Mouse (Mus musculus): ENCODE results near the gene Acy3. TPM values are rescaled to one million over a fixed set of nuclear protein-coding genes. Genes with fewer than 3 reads are reported as not detected.

Acy3 gene
- polyA plus RNA-seq, 1 experiment from 2014 or later = 92.6 TPM

- ATAC-seq (replicated peaks; ENCODE audit: low FRiP score, low read depth) (no peak), DNase-seq (ENCODE audit: low spot score) (no peak)
- no peaks in the 10 kb centered on the region for H3K9me3 ChIP-seq (replicated peaks; ENCODE audit: low read length)
- H3K36me3 ChIP-seq (ENCODE audit: insufficient read depth, low read length) = 0 out of 2 replicates have a peak, but pooled peaks cover 3% of the 10 kb centered on the region
- peak overlapping the region; percentile 23; the same call in 1 of the 2 replicates for H3K9ac ChIP-seq (ENCODE audit: low read depth, low read length)
- no peak for TF ChIP-seq CTCF (IDR thresholded peaks at IDR 0.05; ENCODE audit: low read depth)
- H3K27ac ChIP-seq = no peak overlapping the region
- H3K4me1 ChIP-seq (replicated peaks; ENCODE audit: insufficient read depth, low read length) = peaks cover 26% of the 10 kb centered on the region
- no peak overlapping the region for H3K4me2 ChIP-seq (ENCODE audit: low read length)
- no peak overlapping the region for H3K4me3 ChIP-seq (replicated peaks; ENCODE audit: low read depth, low read length)
- WGBS = 53% methylated on average over 9 of the region's 9 CpGs
- no peaks in the 10 kb centered on the region for H3K27me3 ChIP-seq (ENCODE audit: insufficient read depth, low read length)
Observed at GRCm38 (mm10) chr19:3983527-3984200, 2.7 kb upstream of the Acy3 start.

- H3K27me3 ChIP-seq (ENCODE audit: insufficient read depth, low read length) = no peaks in the 10 kb centered on the region
- H3K4me3 ChIP-seq (replicated peaks; ENCODE audit: low read depth, low read length) = no peak overlapping the region
- H3K9me3 ChIP-seq (replicated peaks; ENCODE audit: low read length) = no peaks in the 10 kb centered on the region
- DNase-seq (ENCODE audit: low spot score) (peak; percentile 84), ATAC-seq (replicated peaks; ENCODE audit: low FRiP score, low read depth) (peak; percentile 85)
- H3K9ac ChIP-seq (ENCODE audit: low read depth, low read length) = no peak overlapping the region
- 10% methylated on average over 8 of the region's 8 CpGs for WGBS
- H3K27ac ChIP-seq = peak overlapping the region; percentile 87
- H3K4me2 ChIP-seq (ENCODE audit: low read length) = peak overlapping the region; percentile 3; the same call in 1 of the 2 replicates
- H3K36me3 ChIP-seq (ENCODE audit: insufficient read depth, low read length) = 0 out of 2 replicates have a peak, but pooled peaks cover 3% of the 10 kb centered on the region
- no peak for TF ChIP-seq CTCF (IDR thresholded peaks at IDR 0.05; ENCODE audit: low read depth)
- peaks cover 26% of the 10 kb centered on the region for H3K4me1 ChIP-seq (replicated peaks; ENCODE audit: insufficient read depth, low read length)
Observed at GRCm38 (mm10) chr19:3985261-3985681, 1.1 kb upstream of the Acy3 start.

GRCm38 (mm10) chr19:3988066-3988465 lies 1.7 kb downstream of the Acy3 start:
- TF ChIP-seq CTCF (IDR thresholded peaks at IDR 0.05; ENCODE audit: low read depth) = no peak
- H3K27me3 ChIP-seq (ENCODE audit: insufficient read depth, low read length) = no peaks in the 10 kb centered on the region
- H3K4me2 ChIP-seq (ENCODE audit: low read length) = no peak overlapping the region
- H3K9ac ChIP-seq (ENCODE audit: low read depth, low read length) = no peak overlapping the region
- H3K4me1 ChIP-seq (replicated peaks; ENCODE audit: insufficient read depth, low read length) = peaks cover 26% of the 10 kb centered on the region
- DNase-seq (ENCODE audit: low spot score) (no peak), ATAC-seq (replicated peaks; ENCODE audit: low FRiP score, low read depth) (no peak)
- H3K4me3 ChIP-seq (replicated peaks; ENCODE audit: low read depth, low read length) = no peak overlapping the region
- no peaks in the 10 kb centered on the region for H3K9me3 ChIP-seq (replicated peaks; ENCODE audit: low read length)
- H3K36me3 ChIP-seq (ENCODE audit: insufficient read depth, low read length) = 0 out of 2 replicates have a peak, but pooled peaks cover 3% of the 10 kb centered on the region
- H3K27ac ChIP-seq = no peak overlapping the region
- 84% methylated on average over 14 of the region's 14 CpGs for WGBS

GRCm38 (mm10) chr19:3988750-3989149 lies 2.4 kb downstream of the Acy3 start:
- Histone ChIP-seq H3K9me3 (replicated peaks; ENCODE audit: low read length) (no peaks in the 10 kb centered on the region), H3K36me3 (ENCODE audit: insufficient read depth, low read length) (0 out of 2 replicates have a peak, but pooled peaks cover 3% of the 10 kb centered on the region), H3K9ac (ENCODE audit: low read depth, low read length) (no peak overlapping the region), H3K27ac (no peak overlapping the region), H3K27me3 (ENCODE audit: insufficient read depth, low read length) (no peaks in the 10 kb centered on the region), H3K4me1 (replicated peaks; ENCODE audit: insufficient read depth, low read length) (peaks cover 26% of the 10 kb centered on the region), H3K4me3 (replicated peaks; ENCODE audit: low read depth, low read length) (no peak overlapping the region), H3K4me2 (ENCODE audit: low read length) (no peak overlapping the region)
- ATAC-seq (replicated peaks; ENCODE audit: low FRiP score, low read depth) (no peak), DNase-seq (ENCODE audit: low spot score) (no peak)
- peak; percentile 45 for TF ChIP-seq CTCF (IDR thresholded peaks at IDR 0.05; ENCODE audit: low read depth)
- 96% methylated on average over 4 of the region's 4 CpGs for WGBS

DNA sequence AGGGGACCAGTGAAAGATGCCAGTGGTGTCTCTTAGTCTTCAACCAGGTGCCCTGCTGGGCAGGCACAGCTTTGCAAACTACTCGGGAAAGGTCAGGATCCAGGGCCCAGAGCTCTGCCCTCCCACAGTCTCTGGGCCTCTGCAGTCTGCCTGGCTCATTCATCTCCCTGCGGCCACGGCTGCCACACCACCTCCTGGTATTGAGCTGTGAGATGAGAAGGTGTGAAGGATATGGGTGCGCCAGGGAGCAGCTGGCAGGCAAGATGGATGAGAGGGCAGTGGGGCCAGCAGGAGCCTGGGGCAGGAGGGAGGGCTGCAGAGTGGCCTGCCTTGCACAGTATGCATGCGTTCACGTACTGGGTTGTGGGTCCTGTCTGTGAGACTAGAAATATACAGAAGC lies 4.4 kb downstream of the Acy3 start:
- 0 out of 2 replicates have a peak, but pooled peaks cover 3% of the 10 kb centered on the region for H3K36me3 ChIP-seq (ENCODE audit: insufficient read depth, low read length)
- peaks cover 14% of the 10 kb centered on the region for H3K4me1 ChIP-seq (replicated peaks; ENCODE audit: insufficient read depth, low read length)
- no peak overlapping the region for H3K27ac ChIP-seq
- H3K4me3 ChIP-seq (replicated peaks; ENCODE audit: low read depth, low read length) = no peak overlapping the region
- no peak for TF ChIP-seq CTCF (IDR thresholded peaks at IDR 0.05; ENCODE audit: low read depth)
- WGBS = 24% methylated on average over 6 of the region's 6 CpGs
- DNase-seq (ENCODE audit: low spot score) (no peak), ATAC-seq (replicated peaks; ENCODE audit: low FRiP score, low read depth) (no peak)
- no peaks in the 10 kb centered on the region for H3K9me3 ChIP-seq (replicated peaks; ENCODE audit: low read length)
- no peaks in the 10 kb centered on the region for H3K27me3 ChIP-seq (ENCODE audit: insufficient read depth, low read length)
- H3K4me2 ChIP-seq (ENCODE audit: low read length) = no peak overlapping the region
- H3K9ac ChIP-seq (ENCODE audit: low read depth, low read length) = no peak overlapping the region

GRCm38 (mm10) chr19:3991562-3991961 lies 5.2 kb downstream of the Acy3 start:
- H3K9me3 ChIP-seq (replicated peaks; ENCODE audit: low read length) = no peaks in the 10 kb centered on the region
- H3K4me1 ChIP-seq (replicated peaks; ENCODE audit: insufficient read depth, low read length) = peaks cover 10% of the 10 kb centered on the region
- ATAC-seq (replicated peaks; ENCODE audit: low FRiP score, low read depth) (no peak), DNase-seq (ENCODE audit: low spot score) (no peak)
- TF ChIP-seq CTCF (IDR thresholded peaks at IDR 0.05; ENCODE audit: low read depth) = no peak
- no peaks in the 10 kb centered on the region for H3K27me3 ChIP-seq (ENCODE audit: insufficient read depth, low read length)
- WGBS = 89% methylated on average over 3 of the region's 3 CpGs
- no peak overlapping the region for H3K27ac ChIP-seq
- no peak overlapping the region for H3K4me3 ChIP-seq (replicated peaks; ENCODE audit: low read depth, low read length)
- no peak overlapping the region for H3K4me2 ChIP-seq (ENCODE audit: low read length)
- no peak overlapping the region for H3K9ac ChIP-seq (ENCODE audit: low read depth, low read length)
- 0 out of 2 replicates have a peak, but pooled peaks cover 3% of the 10 kb centered on the region for H3K36me3 ChIP-seq (ENCODE audit: insufficient read depth, low read length)

All from kidney, postnatal 0 days (tissue).